Mouse (Mus musculus) thymus, postnatal 14 days (tissue): ENCODE data around the gene Mrps23.
A peak's percentile ranks its signal among the peaks of the same experiment; 100 is the strongest.

Source experiments
- DNase-seq: peaks from one replicate; pipeline ENCODE4 v3.0.0; 2021

Mrps23 gene

DNA sequence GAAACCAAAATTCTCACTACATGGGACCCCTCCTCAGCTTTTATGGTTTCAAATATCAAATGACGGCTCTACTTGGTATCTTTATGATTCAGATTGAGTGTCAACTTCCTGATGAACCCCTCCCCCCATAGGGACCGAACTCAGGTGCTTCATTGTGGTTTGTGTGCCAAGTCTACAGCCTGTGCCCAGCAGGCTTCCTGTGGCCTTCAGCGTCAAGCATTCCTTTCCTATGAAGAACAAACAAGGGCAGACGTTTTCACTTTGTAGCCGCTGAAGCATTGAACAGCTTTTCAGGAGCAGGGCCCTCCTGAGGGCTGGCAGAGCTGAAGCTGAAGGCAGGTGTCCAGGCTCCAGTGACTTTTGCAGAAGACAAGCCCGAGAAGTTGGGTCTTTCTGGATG lies 9.6 kb downstream of the Mrps23 start:
- DNase-seq = peak; percentile 13

DNA sequence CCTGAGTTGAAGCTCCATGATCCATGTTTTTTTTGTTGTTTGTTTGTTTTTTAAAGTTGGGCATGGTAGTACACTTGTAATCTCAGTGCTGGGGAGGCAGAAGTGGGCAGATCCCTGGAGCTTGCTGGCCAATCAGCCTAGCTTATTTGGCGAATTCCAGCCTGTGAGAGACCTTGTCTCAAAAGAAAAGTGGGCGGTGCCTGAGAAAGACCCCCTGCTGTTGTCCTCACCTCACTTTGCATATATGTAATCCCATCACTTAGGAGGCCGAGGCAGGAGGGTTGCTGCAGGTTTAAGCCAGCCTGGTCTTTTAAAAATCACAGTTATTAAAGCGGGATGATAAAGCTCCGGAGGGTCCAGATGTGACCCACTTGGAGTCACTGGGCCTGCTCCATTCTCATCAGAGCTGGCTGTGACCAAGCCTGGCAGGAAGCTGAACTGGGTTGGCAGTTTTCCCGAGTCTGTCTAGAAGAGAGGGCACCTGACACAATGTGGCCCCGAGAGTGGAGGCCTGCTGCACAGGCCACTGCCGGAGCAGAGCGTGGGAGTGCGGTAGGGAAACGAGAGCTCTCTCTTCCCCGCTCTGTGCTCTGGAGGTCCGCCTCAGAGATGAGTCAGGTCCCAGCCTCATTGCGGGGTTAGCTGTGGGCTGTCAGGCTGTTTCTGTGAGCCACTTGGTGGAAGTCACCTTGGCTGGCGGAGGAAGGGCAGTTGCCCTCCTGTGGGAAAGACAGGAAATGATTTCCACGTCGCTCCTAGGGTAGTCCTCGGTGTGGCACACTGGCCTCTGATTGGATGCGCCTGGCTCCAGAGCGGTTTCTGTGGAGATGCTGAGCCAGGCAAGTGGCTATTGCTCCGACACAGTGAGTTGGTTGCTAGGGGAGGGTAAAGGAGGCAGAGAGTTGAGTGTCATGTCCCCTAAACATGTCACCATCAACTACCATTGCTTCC lies 11.0 kb downstream of the Mrps23 start:
- DNase-seq = no peak

DNA sequence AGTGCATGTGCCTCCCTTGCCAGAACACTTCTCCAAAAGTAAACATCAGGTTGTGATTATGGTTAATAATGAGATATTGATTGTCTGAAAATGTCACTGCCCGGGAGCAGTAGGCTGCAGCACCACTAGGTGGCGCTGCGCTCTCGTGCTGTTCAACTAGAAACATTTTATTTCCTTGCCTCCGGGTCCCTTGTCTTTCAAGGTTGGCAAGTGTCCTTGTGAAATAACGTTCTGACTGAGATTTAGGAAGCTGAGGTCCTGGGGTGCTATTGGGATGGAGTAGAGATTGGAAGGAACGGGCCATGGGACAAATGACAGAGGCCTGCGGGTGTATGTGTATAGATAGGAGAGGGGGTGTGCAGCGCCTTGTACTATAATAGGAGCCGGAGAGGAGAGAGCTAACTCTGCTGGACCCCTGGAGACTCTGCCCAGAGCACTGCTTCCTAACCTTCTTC lies 12.1 kb downstream of the Mrps23 start:
- DNase-seq = peak; percentile 56

DNA sequence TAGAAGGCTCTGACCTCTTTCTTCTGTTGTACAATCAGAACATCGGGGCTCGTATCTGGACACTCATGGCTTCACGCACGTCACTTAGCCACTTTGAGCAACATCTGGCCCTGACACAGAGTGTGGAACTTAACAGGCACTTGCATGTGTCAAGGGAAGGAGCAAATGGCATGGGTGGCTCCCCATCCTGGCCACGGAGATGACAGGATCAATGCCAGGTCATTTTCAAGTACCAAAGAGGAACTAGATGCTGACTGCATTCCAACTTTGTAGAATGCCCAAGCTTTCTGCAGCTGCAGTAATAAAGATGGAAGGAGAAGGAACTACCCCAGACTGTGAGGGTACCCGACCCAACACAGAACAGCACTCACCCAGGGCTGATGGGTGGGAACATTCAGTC lies 14.0 kb downstream of the Mrps23 start:
- DNase-seq = no peak

GRCm38 (mm10) chr11:88218586-88218985 lies 14.4 kb downstream of the Mrps23 start:
- no peak for DNase-seq

DNA sequence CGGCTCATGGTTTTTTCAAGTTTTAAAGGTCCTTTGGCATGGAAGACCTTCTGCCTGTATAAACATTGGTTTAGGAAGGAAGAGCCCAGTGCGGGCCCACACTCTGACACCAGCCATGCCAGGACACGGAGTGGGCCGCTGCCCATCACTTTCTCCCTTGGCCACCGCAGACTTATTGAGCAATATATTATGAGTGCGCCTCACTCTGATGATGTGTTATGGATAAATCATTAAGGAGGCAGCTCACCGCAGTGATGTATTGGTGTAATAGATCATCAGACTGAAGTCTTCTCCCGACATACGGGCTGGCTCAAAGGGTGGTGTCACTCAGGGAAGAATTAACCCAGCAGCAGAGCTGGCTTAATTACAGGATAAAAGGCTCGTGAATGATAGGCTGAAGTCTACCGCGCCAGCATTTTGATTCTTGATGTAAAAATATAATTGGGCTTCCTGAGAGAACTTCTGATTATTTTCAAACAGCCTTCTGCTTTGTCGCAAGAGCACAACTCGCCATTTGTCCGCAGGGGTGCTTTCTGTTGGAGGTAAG lies 17.8 kb downstream of the Mrps23 start:
- DNase-seq = no peak

DNA sequence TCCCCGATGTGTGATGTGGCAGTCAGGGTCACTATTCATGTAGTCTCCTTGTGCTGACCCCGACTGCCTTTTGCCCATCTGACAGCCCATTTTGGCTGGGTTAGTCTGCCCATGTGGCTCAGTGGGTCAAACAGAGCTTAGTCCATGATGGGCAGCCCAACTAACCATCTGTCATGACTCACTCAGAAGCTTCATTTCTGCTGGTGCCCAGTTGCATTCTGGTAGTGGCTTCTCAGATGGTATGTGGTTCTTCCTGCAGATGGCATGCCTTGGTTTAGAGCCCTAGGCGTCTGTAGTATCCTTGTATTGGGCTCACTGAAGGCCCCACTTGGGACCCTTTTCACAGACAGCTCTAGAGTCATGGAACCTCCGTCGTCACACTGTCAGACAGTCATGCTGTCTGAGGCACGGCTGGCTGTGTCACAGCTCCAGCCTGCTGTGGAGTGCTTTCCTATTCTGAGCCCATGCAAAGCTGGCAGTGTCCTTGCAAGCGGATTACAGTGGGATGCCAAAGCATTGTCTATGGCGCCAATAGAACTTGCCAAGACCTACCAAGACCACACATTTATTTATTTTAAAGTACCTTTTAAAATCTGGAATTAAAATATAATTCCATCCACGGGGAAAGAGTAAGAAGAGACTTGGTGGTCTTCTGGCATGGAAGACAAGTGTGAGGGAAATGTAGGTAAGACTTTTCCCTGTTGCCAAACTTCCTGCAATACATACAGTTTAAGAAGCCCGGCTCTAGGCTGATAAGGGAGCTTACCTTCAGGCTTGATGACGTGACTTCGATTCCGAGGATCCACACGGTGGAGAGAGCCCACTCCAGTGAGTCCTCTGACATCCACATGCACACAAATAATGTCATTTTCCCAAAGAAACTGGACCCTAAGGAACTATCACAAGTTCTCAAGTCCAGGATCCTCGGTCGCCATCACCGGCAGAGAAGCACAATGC lies 23.1 kb downstream of the Mrps23 start:
- DNase-seq = no peak

GRCm38 (mm10) chr11:88231213-88231790 lies 27.1 kb downstream of the Mrps23 start:
- DNase-seq = no peak

DNA sequence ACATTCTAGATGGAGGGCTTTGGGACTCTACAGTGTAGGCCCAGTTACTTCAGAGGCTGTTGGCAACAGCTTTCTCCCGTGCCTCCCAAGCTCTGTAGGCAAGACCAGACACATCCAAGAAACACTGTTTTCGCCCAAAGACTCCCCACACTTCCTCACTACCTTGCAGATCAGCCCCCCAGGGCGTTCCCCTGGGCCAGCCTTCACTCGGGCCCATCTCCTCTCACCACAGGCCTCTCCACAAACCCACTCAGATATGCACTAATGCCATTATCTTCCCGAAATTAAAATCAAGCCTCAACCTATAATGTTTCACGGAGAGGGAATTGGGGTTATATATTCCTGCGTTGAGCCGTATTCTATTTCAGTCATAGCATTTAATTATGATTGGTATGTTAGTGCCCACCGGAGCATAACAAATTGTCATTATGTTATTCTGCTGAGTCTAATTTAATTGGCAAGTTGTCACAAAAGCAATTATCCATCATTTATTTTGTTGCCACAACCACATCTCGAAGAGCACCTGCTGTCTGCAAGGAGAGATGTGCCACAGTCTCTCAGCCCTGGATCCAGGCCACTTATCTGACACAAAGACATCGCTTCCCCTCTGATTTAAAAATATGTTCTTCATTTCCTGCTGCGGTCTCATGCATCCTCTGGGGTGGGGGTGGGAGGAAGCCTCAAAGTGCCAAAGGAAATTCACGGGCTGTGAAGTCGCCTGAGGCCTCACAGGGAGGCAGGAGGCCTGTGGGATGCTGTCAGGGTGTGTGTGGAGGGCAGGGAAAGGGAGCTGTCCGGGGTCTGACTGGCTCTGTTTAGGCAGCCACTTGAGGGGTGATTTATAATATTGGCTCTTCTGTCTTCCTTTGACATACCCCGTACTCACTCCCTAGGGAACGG lies 29.6 kb downstream of the Mrps23 start:
- DNase-seq = peak; percentile 50

- no peak for DNase-seq
Measured at GRCm38 (mm10) chr11:88234789-88235188, 30.6 kb downstream of the Mrps23 start.

DNA sequence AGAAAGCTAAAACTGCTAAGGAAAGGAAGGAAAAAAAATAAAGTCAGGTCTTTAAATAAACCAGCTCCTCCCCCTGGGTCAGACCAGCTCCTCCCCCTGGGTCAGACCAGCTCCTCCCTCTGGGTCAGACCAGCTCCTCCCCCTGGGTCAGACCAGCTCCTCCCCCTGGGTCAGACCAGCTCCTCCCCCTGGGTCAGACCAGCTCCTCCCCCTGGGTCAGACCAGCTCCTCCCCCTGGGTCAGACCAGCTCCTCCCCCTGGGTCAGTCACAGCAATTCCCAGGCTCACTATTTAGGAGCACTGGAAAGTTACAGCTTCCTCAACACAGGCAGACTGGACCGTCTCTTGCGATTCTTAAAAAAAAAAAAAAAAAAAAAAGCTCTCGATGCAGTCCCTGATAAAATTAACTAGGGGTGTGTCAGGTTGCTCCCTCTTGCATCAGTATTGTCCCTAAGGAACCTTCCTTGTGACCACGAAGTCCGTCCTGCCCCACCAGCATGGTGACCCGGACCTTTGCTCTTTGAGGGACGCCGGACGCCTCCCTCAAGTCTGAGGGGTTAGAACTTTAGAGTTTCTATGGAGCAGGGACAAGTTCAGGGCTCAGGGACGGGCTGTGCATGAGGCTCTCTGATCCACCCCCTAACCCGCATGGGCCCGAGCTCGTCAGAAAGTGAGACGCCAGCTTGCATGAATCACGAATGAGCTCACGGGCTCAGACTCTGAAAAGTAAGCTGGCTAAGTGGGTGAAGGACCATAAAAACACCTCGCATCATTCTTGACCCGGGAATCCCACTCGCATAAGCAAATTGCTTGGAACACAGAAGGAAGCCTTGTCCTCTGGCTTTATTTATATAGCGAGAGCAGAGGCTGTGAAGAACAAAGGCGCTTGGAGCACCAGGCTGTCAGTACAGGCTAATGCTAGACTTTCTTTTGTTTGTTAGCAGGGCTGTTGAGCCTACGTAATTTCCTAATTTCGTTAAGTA lies 31.3 kb downstream of the Mrps23 start:
- peak; percentile 30 for DNase-seq

GRCm38 (mm10) chr11:88240275-88240674 lies 36.1 kb downstream of the Mrps23 start:
- DNase-seq = no peak

- no peak for DNase-seq
Measured at GRCm38 (mm10) chr11:88240736-88241353, 36.7 kb downstream of the Mrps23 start.

DNA sequence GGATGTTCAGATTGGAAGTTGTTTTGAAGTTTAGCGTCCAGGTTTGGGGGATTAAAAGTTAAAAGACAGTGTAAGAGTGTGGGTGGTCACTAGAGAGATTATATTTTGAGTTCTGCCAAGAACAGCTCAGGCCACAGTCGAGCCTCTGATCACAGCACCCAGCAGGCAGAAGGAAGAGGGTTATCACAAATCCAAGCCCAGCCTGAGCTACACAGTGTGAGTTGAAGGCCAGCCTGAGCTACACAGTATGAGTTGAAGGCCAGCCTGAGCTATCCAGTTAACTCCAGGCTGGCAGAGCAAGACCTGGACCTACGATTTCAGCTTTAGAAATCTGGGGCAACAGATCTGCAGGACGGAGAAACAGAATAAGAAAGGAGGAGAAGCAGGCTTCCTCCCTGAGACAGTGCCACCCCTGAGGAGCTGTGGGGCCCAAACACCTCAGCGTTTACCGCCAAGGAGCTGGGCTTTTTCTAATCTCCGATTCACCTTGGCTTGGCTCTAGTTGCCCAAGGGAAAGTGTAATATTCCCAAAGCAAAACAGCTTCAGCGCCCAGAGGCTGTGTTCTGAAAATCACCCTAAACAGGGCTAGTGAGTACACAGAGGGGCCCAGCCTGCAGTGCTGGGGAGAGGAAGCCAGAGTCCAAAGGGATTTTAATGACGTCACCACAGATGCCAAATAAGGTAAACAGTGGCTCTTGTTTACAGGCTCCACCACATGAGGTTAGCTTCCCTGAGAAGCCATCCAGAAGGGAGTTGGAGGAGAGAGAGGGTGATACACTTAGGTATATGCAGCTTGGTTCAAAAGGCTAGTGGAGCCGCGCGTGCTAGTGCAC lies 37.5 kb downstream of the Mrps23 start:
- no peak for DNase-seq

DNA sequence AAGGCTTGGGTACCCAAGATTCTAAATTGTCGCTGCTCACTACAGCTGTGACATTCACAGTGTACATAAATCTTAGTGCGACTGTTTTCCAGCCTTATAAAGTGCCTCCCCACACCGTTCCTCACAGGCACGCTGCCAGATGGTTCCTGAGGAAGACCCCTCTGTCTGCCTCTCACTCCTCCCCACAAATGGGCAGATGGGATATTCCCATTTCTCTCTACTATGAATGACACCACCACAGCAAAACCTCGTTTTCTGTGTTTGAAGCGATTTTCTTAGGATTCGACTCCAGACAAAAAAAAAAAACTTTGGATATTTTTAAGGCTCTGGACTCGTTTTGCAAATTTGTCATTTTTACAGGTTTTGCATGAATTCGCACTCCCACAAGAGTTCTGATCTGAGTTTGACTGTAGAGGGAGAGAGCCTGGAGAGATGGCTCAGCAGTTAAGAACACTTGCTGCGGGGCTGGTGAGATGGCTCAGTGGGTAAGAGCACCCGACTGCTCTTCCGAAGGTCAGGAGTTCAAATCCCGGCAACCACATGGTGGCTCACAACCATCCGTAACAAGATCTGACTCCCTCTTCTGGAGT lies 41.5 kb downstream of the Mrps23 start:
- DNase-seq = no peak

DNA sequence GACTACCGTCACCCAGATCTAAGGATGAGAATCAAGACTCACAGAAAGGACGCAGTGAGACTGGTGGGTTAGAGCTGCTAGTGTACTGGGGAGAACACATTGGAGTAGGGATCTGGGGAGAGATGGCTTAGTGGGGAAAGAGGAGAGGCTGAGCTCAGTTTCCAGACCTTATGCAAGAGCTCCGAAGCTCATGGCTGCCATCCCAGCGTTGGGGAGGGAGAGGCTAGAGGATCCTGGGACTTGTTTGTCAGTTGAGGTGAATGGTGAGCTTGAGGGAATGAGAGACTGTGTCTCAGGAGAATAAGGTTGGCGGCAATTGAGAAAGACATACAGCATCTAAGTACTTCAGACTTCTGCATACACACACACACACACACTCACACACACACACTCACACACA lies 44.4 kb downstream of the Mrps23 start:
- DNase-seq = no peak

GRCm38 (mm10) chr11:88250568-88250967 lies 46.4 kb downstream of the Mrps23 start:
- no peak for DNase-seq

DNA sequence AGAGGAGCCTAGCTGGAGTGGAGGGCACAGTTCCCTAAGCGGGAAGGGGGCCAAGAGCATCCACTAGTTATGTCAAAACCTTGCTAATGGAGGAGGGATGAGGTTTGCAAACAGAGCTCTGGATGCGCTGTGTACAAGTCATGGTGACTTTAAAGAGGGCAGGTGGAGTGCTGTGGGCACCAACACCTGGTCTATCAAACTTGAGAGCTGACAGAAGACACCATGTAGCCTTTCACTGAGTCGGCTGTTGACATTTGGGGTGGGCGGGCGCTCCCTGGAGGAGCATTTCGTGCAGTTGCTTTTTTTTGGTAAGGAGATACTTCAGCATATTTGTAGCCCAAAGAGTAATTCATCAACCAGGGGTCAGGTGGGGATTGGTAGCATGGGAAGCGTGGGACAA lies 47.1 kb downstream of the Mrps23 start:
- no peak for DNase-seq
